Mouse (Mus musculus) kidney, adult 18-20 months (tissue): ENCODE measurements around the gene Plxnb1.
"Not testable (repeated sequence)": the region's sequence is repeated elsewhere in the genome, so short reads cannot be mapped to it uniquely, and the experiment has no call there.

Source experiments
- DNase-seq: peaks from one replicate; pipeline ENCODE4 v3.0.0; 2021

Plxnb1 gene

DNA sequence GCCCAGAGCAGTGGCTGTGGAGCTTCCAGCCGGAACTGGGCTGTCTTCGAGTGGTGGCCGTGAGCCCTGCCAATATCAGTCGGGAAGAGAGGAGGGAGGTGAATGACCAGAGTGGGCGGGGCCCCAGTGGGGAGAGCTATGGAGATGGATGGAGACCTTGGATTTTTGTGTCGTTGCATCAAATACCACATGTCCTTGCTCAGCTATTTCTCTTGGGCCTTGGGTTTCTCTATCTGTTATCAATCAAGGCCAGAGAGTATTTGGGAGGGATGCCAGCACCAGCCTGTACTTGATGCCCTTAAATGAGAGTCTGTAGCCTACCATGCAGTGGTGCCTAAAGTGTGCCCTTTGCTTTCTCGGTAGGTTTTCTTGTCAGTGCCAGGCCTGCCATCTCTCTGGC lies 8.1 kb downstream of the Plxnb1 start:
- no peak for DNase-seq

GRCm38 (mm10) chr9:109104083-109104482 lies 8.9 kb downstream of the Plxnb1 start:
- no peak for DNase-seq

- DNase-seq, result no peak
Measured at GRCm38 (mm10) chr9:109105011-109105410, 9.8 kb downstream of the Plxnb1 start.

DNA sequence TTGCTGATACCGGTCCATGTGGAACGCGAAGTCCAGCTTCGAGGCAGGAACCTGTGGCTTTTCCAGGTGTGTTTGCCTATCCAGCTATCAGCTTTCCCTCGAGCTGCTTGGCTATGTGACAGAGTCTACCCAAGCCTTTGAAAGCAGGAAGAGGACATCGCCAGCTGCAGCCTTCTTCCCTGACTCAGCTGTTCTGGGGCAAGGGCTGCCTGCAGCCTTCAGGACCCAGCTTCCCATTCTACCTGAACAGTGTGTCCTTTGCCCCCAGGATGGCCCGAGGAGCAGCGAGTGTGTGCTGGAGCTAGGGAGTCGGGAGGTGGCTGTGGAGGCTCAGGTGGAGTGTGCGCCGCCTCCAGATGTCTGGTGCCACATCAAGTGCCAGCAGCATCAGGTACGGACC lies 10.5 kb downstream of the Plxnb1 start:
- no peak for DNase-seq

DNA sequence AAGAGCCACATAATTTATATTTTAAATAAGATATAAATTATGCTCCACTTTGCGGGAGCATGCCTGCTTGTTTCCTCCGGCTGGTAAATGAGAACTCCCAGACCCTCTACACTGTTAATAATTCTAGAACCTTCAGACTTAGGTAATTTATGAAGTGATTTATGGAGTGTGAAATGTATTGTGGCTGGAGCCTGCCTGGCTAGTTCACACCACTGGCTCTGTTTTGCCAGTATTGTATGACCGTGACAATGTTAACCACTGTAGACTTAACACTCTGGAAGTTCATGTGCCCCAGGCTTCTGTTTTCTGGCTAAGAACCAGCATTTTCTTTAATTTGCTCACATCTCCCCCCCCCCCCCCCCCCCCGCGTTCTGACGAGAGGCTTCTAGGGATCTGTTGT lies 12.2 kb downstream of the Plxnb1 start:
- DNase-seq, result no peak

DNA sequence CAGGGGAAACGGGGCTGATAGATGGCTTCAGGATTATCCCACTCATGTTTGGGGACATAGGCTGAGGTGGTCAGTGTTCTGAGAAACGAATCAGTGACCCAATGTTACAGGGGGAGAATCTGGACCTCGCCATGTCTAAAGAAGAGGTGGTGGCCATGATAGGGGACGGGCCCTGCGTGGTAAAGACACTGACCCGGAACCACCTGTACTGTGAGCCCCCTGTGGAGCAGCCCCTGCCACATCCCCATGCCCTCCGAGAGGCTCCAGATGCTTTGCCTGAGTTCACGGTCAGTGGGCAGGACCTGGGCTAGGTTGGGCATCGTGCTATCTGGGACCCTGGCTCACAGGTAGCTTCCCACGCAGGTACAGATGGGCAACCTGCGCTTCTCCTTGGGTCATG lies 15.1 kb downstream of the Plxnb1 start:
- no peak for DNase-seq

DNA sequence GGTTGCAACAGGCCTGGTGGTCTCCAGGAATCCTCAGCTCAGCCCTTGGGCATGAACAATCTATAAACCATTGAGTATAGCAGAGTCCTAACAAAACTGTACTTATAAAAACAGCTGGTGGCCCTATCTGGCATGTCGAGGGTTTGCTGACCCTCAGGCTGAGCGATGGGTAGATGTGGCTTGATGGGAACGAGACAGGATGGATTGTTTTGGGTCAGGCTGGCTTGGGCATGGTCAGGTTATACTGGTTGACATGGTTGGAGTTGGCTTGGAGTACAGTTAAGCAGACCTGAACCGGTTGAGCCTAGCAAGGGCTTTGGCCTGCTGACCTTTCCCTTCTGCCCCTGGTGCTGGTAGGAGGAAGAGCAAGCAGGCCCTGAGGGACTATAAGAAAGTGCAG lies 15.9 kb downstream of the Plxnb1 start:
- DNase-seq, result no peak

GRCm38 (mm10) chr9:109111591-109111990 lies 16.4 kb downstream of the Plxnb1 start:
- no peak for DNase-seq

GRCm38 (mm10) chr9:109113331-109113730 lies 18.1 kb downstream of the Plxnb1 start:
- no peak for DNase-seq

DNA sequence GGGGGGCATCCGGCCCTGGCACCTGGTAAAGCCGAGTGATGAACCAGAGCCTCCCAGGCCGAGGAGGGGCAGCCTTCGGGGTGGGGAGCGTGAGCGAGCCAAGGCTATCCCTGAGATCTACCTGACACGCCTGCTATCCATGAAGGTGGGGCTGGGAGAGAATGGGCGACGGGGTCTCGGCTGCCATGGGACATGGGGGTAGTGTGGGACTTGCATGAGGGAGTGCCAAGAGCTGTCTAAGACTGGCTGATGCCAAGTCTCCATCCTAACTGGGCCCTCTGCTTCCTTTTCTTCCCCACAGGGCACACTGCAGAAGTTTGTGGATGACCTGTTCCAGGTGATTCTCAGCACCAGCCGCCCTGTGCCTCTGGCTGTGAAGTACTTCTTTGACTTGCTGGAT lies 19.1 kb downstream of the Plxnb1 start:
- DNase-seq, result no peak

DNA sequence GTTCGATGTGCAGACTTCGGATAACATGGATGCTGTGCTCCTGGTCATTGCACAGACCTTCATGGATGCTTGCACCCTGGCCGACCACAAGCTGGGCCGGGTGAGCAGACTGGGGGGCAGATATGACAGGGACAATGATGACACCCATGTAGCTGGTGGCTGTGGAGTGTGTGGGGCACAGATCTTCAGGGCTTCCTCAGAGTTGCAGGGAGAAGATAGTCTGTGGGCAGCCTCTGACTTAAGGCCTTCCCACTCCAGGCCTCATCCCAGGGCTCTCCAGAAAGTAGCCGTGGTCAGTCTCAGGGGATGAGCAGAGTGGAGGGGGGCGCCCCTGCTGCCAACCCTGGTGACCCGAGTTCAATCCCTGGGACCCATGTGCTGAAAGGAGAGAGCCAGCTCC lies 19.7 kb downstream of the Plxnb1 start:
- no peak for DNase-seq

DNA sequence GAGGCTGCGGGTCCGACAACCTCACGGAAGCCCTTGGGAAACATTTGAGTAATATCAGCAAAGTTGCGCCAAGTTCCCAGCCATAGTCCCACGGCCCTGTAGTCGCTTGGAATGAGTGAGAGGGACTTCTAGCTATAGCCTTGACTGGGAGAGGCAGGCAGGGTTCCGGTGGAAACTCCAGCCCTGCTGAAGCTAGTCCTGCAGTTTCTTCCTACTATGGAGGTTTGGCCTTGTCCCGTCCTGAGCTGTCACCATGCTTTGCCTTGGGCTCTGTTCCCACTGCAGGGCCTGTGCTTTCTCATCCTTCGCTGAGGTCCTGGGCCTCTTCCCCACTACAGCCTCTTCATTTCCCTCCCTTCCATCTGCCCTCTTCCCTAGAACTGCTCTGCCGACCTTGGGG lies 21.0 kb downstream of the Plxnb1 start:
- peak; percentile 2 for DNase-seq

- DNase-seq, result peak; percentile 14
Measured at GRCm38 (mm10) chr9:109118106-109118505, 22.9 kb downstream of the Plxnb1 start.

- DNase-seq, result no peak
Measured at GRCm38 (mm10) chr9:109119571-109119970, 24.4 kb downstream of the Plxnb1 start.

DNA sequence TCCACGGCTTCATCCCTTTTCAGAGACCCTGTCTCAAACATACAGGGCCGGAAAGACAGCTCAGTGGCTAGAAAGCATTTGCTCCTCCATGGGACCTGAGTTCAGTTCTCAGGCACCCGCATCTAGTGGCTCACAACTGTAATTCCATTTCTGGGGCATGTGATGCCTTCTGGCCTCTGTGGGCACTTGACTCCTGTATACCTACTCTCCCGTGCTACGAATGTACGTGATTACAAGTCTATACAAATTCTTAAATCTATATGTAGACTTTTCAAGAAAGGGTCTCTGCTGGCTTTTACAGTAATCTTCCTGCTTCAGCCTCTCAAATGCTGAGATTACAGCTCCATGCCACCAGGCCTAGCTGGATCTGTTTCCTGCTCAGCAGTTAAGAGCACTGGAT lies 25.8 kb downstream of the Plxnb1 start:
- no peak for DNase-seq

- peak; percentile 40 for DNase-seq
Measured at GRCm38 (mm10) chr9:109122553-109123085, 27.4 kb downstream of the Plxnb1 start.

- DNase-seq, result no peak
Measured at GRCm38 (mm10) chr9:109123266-109123665, 28.1 kb downstream of the Plxnb1 start.

DNA sequence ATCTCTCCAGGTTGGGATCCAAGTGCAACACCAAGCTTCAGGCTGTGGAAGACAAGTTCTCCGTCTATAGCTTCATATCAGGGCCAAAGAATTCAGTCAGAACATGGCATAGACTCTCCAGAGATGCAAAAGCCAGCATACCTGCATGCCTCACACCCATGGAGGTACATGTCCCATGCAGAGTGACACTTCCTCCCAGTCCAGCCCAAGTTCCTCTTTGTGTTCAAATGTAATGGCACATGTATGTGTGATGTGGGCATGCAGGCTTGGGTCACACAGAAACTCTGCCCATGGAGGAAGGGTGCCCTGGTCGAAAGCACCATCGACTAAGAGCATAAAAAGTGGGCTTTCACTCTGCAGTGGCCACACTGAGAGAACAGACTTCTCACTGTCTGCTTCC lies 29.0 kb downstream of the Plxnb1 start:
- no peak for DNase-seq

- no peak for DNase-seq
Measured at GRCm38 (mm10) chr9:109125043-109125442, 29.9 kb downstream of the Plxnb1 start.

- DNase-seq, result no peak
Measured at GRCm38 (mm10) chr9:109125481-109125880, 30.3 kb downstream of the Plxnb1 start.

- DNase-seq, result no peak
Measured at GRCm38 (mm10) chr9:109127076-109127475, 31.9 kb downstream of the Plxnb1 start.

DNA sequence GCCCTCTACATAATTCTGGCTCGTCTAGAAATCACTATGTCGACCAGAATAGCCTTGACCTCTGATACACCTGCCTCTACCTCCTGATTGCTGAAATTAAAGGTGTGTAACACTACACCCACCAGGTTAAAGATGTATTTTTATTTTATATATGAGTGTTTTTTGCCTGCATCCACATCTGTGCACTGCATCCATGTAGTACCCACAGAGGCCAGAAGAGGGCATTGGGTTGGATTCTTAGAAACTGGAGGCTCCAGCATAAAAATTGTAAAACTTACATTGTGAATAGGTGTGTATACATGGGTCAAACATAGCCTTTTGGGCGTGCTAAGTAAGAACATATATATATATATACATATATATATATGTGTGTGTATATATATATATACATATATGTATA lies 33.0 kb downstream of the Plxnb1 start:
- no peak for DNase-seq

DNA sequence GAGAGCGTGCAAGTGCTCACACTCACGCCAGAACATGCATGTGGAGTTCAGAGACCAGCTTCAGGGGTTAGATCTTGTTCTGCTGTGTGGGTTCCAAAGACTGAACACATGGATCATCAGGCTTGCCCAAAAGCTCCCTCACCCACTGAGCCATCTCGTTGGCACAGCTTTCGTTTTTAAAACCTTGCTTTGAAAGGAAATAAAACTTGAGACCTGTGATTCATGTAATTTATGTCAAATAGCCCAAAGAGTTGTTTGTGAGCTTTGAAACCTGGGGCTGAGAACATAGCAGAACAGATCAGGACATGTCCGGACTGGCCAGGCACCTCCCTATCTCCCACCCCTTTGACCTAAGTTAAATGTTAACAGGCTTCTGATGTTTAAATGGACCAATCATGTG lies 34.9 kb downstream of the Plxnb1 start:
- no peak for DNase-seq

- DNase-seq, result not testable (repeated sequence)
Measured at GRCm38 (mm10) chr9:109140414-109140813, 45.2 kb downstream of the Plxnb1 start.

DNA sequence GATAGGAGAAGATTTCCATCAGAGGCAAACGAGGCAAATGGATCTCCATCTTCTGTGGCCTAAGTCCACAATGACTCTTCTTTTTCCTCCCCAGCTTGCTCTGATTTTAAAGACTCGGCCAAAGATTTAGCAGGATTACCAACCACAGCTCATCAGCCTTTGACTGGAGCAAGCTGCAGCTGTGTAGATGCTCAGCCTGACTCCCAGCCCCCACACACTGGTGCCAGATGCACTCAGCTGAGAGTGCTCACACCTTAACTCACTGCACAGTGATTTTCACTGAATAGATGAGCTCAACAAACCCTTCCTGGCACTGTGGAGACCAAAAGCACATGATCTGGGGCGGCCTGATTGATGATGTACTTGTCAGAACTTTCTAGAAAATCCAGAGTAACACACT lies 66.8 kb downstream of the Plxnb1 start, which contains the start of gene Fbxw21:
Gene Fbxw21, minus strand, starts transcription at position 101 of the 400 bp plus-strand sequence.
- no peak for DNase-seq

DNA sequence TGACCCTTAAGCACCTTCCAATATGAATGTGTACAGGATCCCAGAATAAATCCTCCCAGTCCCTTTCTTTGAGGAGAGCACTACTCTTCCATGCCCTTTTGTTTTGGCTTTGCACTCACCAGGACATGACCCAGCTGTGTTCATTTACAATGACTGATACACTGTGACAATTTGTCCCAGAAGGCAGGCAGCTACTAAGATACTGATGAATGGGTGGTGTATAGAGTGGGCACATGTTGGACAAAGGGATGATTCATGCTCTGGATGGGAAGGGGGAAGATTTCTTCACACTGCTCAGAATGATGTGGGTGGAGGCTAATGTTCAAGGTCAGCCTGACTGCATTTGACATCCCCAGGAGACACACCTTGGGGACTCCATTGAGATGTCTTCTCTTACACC lies 72.1 kb downstream of the Plxnb1 start:
- no peak for DNase-seq
